ENCODE assay signal across 8 mouse cellular contexts in the genomic region with DNA sequence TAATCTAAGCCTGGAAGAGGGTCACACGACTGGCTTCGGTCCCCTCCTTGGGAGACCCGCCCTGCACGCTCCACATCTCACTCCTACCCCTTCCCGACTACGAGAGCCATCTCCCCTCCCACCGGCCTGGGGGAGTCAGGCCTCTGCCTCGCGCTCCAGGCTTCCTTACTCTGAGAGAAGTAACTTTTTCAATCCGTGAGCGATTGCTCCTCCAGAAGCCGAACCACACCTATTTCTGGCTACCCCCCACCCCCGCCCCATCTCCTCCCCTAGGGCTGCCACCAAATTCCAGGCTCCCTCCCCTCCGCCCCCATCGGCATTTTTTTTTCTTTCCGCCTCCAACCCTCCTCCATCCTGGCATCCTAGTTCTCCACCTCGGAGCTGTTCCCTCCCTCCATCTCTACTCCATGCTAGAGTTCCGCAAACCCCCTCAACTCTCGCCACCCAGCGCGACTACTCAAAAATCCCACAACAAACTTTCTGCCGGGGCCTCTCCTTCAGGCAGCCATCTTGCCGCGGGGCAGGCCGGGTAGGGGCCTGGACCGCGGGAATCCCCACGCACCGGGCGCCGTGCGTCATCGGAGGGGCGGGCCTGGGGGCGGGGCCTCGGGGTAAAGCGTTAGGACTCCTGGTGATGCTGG. TPM values are rescaled to one million over a fixed set of nuclear protein-coding genes. Genes with fewer than 3 reads are reported as not detected.
DNase-seq lines count a peak whose midpoint lies in the region; ATAC-seq and TF ChIP-seq lines count a peak whose summit lies in the region.

Gene Tjap1, minus strand, starts transcription at position 544 of the 641 bp plus-strand sequence.

- H3K27ac ChIP-seq in gastrocnemius, adult 2 months, result peak within 1 kb of the TSS; percentile 92
- peak within 1 kb of the TSS; percentile 56 for H3K27ac ChIP-seq in hindbrain, embryonic 16.5 days (ENCODE audit: low read depth, low read length)

- under 1% methylated on average over 37 of the region's 37 CpGs for WGBS in hindbrain, embryonic 16.5 days

- H3K27me3 ChIP-seq in hindbrain, embryonic 16.5 days (replicated peaks; ENCODE audit: control insufficient read depth, insufficient read depth, low read length), result no peaks in the 10 kb centered on the region; the same call in 1 of the 2 replicates

- DNase-seq in adrenal gland, adult (ENCODE audit: inconsistent age in 2 of 2, low spot score in 1 of 2), result peak; percentile 90 to 97
- DNase-seq in gastrocnemius, adult 2 months, result peak; percentile 92
- peak; percentile 71 to 93 for DNase-seq in left cerebral cortex, postnatal 10 days (ENCODE audit: extremely low spot score in 1 of 2, low spot score in 2 of 2)
- peak; percentile 91 for DNase-seq in right cerebral cortex, postnatal 10 days (ENCODE audit: low spot score in 2 of 2)
- peak; percentile 83 for DNase-seq in urinary bladder, postnatal 25 days (ENCODE audit: low spot score)

- H3K4me3 ChIP-seq in gastrocnemius, adult 2 months, result peak within 1 kb of the TSS; percentile 75
- peak within 1 kb of the TSS; percentile 60 for H3K4me3 ChIP-seq in hindbrain, embryonic 16.5 days (ENCODE audit: low read length)

- no peak for TF ChIP-seq CTCF in gastrocnemius, adult 2 months (IDR thresholded peaks at IDR 0.05)

- H3K4me1 ChIP-seq in hindbrain, embryonic 16.5 days (ENCODE audit: control insufficient read depth, insufficient read depth, low read depth, low read length), result peaks cover 15% of the 10 kb centered on the region

- peak; percentile 93 for ATAC-seq in common myeloid progenitor, adult 5-6 weeks (replicated peaks; ENCODE audit: low read depth, poor library complexity, severe bottlenecking)
- peak; percentile 98 for ATAC-seq in hindbrain, embryonic 16.5 days
- peak; percentile 95 for ATAC-seq in megakaryocyte progenitor cell, adult 5-6 weeks (replicated peaks; ENCODE audit: poor library complexity)

- peaks cover 2% of the 10 kb centered on the region; the same call in 1 of the 2 replicates for H3K36me3 ChIP-seq in hindbrain, embryonic 16.5 days (ENCODE audit: control insufficient read depth, insufficient read depth, low read length)

- H3K4me2 ChIP-seq in hindbrain, embryonic 16.5 days (ENCODE audit: low read length), result peak within 1 kb of the TSS; percentile 96

- intact Hi-C loops in gastrocnemius, adult 2 months (cut with DNase I), result no loop called here
- intact Hi-C loops in left cerebral cortex, postnatal 10 days (cut with DNase I), result no loop called here

- H3K9ac ChIP-seq in hindbrain, embryonic 16.5 days (ENCODE audit: low read depth, low read length), result peak within 1 kb of the TSS; percentile 67

- H3K9me3 ChIP-seq in hindbrain, embryonic 16.5 days (ENCODE audit: control insufficient read depth, low read length), result no peaks in the 10 kb centered on the region

RNA-seq across cellular contexts. Expression of gene Tjap1, which starts in this region (rescaled TPM):
- total RNA-seq in common myeloid progenitor, adult 5-6 weeks (2017), result 11.3 and 14.6 TPM in 2 replicates
- 10 to 100 TPM; 37.2 to 43.8 TPM for total RNA-seq in gastrocnemius, adult 2 months (2021)
- 26.7 and 32.1 TPM in 2 replicates for polyA plus RNA-seq in hindbrain, embryonic 16.5 days (2015; fragmentation: Nextera tagmentation; extraction: Ambion mirVana)
- total RNA-seq in left cerebral cortex, postnatal 10 days (2021), result 10 to 100 TPM; 33.2 to 37.8 TPM
- 6.4 and 7.0 TPM in 2 replicates for total RNA-seq in megakaryocyte progenitor cell, adult 5-6 weeks (2015)
- 8.0 and 12.9 TPM in 2 replicates for total RNA-seq in megakaryocyte progenitor cell, adult 5-6 weeks (2017)

Comparison
In these comparisons a context has a peak if more than half of its experiments do, and no peak if none do; other contexts are left out.
1. Peak in every context shown above with its lines: DNase-seq, ATAC-seq, H3K4me3 ChIP-seq and H3K27ac ChIP-seq.